Mouse (Mus musculus) c-Kit-negative CD71-positive TER-119-positive erythroid progenitor cells, embryonic 14.5 days (primary cell): Measurements from ENCODE around the gene Ppfia3.
"Not testable (repeated sequence)": the region's sequence is repeated elsewhere in the genome, so short reads cannot be mapped to it uniquely, and the experiment has no call there.

Source experiments
- DNase-seq: peaks from one replicate; pipeline ENCODE4 v3.0.0-alpha.2; 2013; ENCODE audit warnings: low read depth, low spot score

Ppfia3 gene

GRCm38 (mm10) chr7:45395129-45395541, 28.3 kb upstream of the Ppfia3 start:
- peak; percentile 29 for DNase-seq

DNA sequence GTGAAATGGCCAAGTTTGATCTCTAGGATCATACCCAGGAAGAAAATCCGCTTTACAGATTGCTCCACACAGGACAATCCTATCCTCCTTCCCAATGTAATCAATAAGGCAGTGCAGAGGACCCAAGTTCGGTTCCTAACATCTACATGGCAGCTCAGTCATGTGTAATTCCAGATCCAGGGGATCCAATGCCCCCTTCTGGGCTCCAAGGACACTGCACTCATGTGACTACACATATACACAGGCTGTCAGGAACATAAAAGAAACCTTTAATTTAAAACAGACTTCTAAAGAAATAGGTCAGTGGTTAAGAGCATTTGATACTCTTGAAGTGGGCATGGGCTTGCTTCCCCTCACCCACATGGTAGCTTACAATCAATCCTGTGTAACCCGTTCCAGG, 19.3 kb upstream of the Ppfia3 start:
- no peak for DNase-seq

GRCm38 (mm10) chr7:45376057-45376456, 9.2 kb upstream of the Ppfia3 start:
- no peak for DNase-seq

DNA sequence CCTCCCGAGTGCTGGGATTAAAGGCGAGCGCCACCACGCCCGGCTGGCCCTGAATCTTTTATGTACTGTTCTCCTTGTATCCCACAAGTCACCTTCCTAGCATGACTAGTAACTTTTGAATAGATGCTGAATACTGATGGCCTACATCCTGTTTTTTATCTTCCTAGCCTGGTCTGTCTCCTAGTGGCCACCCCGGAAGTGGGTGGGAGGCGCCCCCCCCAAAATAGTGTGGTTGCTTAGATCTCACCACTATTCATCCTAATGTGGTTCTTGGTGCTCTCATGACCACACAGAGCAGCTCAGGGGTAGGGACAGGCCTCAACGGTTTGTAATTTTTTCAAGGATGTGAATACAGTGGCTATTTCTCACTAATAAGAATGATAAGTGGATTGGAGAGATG, 7.8 kb upstream of the Ppfia3 start:
- DNase-seq: no peak

- DNase-seq: no peak
These were observed 5.6 kb upstream of the Ppfia3 start for GRCm38 (mm10) chr7:45372371-45372770.

DNA sequence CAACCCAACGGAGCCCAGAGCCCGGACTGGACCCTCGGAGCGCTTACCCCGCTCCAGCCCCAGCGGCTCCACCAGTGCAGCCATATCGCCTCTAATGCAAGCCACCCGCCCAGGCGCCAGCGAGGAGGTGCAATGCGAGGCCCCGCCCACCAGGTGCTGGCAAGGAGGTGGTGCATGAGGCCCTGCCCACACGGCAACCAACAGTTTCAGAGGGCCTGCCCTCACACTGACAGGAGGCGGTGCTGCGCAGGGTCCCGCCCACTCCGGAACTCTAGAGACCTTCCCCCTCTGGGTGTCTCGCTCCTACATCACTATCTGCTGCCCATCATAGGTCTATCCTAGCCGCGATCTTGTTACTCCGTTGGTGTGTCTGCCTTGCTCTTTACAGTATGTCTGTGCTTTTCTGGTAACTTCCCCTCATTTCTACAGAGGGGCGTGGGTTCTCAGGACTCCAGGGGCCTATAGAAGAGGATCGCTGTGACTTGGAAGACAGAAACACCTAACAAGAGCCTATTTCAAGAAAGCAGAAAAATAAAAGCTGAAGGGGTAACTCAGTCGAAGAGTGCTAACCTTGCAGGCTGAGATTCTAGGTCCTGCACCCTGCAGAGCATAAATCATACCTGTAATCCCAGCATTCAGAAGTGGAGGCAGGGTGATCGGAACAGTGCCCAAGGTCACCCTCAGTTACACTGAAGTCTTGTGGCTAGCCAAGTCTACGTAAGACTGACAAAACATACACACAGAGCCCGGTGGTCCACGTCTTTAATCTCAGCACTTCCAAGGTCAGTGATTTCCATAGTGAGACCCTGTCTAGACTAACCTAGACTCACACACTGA, 3.9 kb upstream of the Ppfia3 start, which contains the start of gene Lin7b:
Gene Lin7b (minus strand): TSS at position 109 of the 837 bp plus-strand sequence.
- peak; percentile 49 for DNase-seq

DNA sequence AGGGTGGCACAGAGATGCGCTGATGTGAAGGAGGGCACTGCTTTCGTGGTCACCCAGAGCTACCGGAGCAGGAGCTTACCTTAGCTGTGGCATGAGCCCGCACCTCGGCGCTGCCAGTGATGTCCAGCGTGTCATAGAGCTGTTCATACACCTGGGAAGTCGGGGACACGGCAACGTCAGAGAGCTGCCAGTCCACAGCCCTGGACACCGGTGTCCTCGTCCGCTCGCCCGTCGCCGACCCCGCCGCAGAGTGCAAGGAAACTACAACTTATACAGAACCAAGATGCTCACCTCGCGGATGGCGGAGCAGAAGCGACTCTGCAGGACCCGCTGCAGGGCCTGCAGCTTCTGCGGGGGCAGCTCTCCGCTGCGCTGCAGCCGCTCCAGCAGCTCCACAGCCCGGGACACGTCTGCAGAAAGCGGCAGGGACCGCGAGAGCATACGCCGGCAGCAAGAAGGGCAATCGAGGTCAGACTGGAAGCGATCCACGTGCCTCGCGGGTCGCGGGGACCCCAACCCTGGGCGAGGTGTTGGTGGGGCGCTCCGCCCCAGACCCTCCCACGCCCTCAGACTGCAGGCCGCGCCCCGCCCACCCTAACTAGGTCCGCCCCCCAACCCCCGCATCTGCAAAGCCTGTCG, 3.1 kb upstream of the Ppfia3 start:
- DNase-seq: no peak

GRCm38 (mm10) chr7:45369022-45369745, 2.4 kb upstream of the Ppfia3 start:
- no peak for DNase-seq

- no peak for DNase-seq
These were observed 1.4 kb upstream of the Ppfia3 start for GRCm38 (mm10) chr7:45368178-45368577.

GRCm38 (mm10) chr7:45367020-45367880, 431 bp upstream of the Ppfia3 start:
- DNase-seq: peak; percentile 83

DNA sequence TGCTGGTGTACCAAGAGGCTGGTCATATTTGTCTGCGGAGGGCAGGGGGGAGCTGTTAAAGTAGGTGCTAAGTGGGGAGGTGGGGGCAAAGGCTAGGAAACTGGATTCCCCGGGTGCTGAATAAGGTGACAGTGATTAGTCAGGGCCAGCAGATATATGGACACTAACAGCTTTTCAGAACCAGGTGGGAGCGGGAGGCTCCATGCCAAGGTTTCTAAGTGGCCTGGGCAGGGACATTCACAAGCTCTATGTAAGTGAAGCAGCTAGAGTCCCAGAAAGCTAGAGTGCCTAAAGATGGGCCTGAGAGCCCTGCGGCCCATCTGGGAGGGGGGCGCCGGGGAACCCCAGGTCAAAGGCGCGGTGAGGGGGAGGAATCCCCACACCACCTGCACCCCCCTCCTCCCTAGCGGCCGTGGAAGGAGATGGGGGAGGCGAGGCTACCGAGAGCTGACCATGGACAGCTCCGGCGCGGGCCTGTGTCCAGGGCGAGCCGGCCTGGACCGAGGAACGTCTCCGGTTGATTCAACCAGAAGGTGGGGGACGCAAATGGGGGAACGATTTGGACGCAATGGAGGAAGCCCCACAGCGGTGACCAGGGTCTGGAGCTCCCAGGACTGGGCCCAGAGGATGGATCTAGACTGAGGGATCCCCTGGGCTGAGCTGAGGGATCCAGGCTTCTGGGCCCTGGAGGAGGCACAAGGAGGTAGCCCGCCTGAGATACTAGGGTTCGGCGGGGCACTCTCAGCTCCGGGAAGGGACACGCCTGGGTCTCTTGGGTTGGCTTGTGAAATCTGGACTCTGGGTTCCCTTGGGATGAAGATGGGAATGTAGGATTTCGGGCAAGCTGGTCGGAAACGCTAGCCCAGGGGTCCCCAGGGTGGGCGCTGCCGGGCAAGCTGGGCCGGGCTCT, 822 bp downstream of the Ppfia3 start:
- DNase-seq: no peak

GRCm38 (mm10) chr7:45363983-45364382, 2.8 kb downstream of the Ppfia3 start:
- no peak for DNase-seq

GRCm38 (mm10) chr7:45362801-45363200, 4.0 kb downstream of the Ppfia3 start:
- no peak for DNase-seq

DNA sequence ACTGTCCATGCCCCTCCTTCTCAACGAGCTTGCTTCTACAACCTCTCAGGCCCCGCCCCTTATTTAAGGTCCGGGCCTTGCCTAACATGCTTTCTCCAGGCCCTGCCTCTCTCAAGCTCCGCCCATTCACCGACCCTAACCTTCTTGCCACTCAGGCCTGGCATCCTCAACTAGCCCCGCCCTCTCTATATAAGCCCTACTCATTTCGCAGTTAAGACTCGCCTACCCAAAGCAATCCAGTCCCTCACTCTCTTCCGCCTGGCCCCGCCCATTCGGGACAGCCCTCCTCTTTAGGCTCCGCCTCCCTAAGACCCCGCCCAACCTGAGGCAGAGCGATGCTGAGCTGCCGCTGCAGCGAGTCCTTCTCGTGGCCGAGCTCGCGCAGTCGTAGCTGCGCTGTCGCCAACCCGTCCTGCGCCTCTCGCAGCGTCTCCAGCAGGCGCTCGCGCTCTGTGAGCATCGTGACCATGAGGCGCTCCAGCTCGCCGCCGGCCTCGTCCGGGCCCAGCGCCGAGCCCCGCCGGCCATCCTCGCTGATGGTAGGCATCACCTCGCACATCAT, 5.5 kb downstream of the Ppfia3 start:
- DNase-seq: no peak

DNA sequence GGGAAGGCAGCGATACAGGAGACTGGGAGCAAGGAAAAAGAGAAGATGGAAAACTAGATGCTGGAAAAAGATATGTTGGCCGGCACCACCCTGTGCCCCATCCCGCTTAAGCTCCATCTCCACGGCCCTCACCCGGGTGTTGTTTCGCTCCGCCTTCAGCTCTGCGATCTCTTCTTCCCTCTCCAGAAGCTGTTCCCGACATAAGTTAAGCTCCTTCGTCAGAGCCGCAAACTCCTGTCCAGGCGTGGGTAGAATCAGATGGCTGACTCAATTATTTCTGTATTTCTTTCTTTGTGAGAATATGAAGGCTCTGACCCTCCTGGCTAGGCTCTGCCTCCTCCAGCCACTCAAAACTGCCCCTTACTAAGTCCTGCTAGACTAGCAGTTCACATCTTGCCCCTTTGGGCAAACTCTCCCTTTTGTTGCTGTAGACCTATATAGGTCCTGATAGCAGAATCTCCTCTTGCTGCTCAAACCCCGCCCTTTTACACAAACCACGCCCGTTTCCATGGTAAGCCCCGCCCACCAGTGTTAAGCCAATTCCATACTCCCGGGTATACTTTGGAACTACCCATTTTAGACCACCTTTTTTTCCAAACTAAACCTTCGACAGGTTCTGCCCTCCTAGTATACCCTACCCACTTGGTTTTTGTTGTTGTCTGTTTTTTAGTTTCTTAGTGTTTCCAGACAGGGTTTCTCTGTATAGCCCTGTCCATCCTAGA, 6.3 kb downstream of the Ppfia3 start:
- DNase-seq: no peak

- DNase-seq: not testable (repeated sequence)
These were observed 7.7 kb downstream of the Ppfia3 start for GRCm38 (mm10) chr7:45359081-45359480.

- no peak for DNase-seq
These were observed 10.7 kb downstream of the Ppfia3 start for GRCm38 (mm10) chr7:45356087-45356486.

DNA sequence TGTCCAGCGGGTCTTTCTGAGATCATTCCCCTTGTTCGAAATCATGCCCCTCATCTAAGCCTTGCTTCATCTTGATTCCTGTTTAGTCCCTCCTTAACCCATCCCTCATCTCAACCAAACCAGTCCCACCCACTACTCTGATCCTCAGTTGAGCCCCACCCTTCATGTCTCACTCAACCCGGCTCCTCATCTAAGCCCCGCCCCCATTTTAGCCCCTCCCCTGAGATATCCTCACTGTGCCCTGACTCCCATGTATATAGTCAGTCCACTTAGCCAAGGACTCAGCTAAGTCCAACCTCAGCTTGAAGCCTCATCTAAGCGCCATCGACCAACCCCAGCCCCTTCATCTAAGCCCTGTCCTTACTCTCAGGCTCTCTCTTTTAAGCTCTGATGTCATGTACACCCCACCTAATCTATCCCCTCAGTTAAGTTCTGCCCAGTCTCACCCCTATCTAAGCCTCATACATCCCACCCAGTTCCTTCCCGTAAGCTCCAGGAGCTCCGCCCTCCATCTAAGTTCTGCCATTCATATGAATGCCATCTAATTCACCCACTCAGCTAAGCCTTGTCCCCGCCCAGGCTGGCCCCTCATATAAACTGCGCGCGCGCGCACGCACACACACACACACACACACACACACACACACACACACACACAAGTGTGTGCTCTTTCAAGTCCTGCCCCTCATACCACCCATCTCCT, 11.3 kb downstream of the Ppfia3 start:
- no peak for DNase-seq

DNA sequence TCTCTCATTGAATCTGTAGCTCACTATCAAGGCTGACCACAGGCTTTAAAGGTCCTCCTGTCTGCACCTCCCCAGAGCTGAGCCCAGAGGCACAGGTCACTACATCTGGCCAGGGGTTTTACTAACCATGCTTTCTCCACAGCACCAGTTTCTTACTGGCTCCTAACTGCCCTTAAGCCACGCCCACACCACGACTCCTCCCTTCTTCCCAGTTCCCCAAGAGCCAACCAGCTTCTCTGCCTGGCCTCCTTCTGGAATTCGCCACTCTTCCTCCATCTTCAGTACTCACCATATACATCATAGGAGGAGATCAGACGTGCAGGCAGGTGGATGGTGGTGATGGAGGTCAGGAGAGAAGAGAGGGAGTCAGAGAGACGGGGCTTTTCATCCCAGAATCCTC, 13.8 kb downstream of the Ppfia3 start:
- no peak for DNase-seq
